Mouse (Mus musculus) adrenal gland, postnatal 14 days (tissue): Measurements from ENCODE around the gene Spef1. TPM values are rescaled to one million over a fixed set of nuclear protein-coding genes. Genes with fewer than 3 reads are reported as not detected.

ENCODE experiments used
- DNase-seq: peaks from one replicate; pipeline ENCODE4 v3.0.0; 2021; ENCODE audit warnings: mixed read lengths
- total RNA-seq: library from RNA; stranded (reverse); gene quantifications from 2 replicates; pipeline ENCODE4 v1.2.3, GENCODE M21; 2021

The Spef1 gene
- total RNA-seq, 1 experiment from 2014 or later, result 7.5 TPM

DNA sequence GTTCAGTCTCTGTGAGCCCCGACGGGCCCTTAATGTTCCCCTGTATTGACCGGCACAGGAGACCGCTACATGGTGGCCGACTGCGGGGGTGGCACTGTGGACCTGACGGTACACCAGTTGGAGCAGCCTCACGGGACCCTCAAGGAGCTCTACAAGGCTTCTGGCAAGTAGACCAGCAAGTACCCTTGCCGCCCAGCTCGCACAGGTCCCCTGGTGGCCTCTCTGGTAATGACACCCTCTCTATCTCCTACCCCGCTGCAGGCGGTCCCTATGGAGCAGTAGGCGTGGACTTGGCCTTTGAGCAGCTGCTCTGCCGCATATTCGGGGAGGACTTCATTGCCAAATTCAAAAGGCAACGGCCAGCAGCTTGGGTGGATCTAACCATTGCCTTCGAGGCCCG, 44.5 kb downstream of the Spef1 start:
- DNase-seq, result peak; percentile 91

DNA sequence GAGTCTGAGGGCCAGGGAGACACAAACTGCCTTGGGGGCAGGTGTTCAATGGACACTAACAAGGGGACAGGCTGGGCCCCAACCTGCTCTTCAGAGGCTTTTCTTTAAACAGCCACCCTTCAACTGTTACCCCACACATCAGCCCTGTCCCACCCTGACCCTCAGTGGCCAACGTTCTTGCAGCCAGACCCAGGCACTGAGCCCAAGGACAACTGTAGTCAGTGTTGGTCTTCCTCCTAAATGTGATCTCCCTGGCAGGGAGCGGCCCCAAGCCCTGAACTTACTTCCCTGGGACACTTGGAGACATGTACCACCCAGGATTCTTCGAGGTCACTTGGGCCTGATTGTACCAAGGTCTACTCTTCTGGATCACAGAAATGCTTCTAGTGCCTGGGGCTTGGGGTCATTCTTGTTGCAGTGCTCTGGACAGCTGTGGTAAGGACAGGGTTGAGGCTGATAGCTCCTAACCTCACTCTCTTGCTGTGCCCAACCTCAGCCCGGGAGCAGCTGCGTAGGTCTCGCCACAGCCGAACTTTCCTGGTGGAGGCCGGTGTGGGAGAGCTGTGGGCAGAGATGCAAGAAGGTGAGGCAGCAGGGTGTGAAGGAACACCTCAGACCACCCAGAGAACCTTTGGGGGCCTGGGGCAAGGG, 45.6 kb downstream of the Spef1 start:
- DNase-seq, result no peak

DNA sequence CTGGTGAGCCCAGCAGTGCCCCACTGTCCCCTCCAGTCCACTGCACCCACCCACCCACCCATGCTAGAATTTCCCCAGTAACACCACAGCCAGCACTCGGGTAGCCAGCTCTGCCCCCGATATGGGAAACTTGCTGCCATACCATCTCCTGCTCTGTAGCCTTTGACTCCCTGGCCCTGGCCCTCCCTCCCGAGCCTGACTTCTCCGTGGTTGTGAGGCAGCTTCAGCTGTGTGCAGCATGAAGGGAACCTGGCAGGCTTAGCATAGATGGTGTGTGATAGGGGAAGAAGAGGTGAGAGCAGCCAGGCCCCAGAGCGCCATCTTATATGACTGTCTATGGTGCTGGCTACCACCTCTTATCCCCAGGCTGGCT, 46.6 kb downstream of the Spef1 start:
- no peak for DNase-seq

DNA sequence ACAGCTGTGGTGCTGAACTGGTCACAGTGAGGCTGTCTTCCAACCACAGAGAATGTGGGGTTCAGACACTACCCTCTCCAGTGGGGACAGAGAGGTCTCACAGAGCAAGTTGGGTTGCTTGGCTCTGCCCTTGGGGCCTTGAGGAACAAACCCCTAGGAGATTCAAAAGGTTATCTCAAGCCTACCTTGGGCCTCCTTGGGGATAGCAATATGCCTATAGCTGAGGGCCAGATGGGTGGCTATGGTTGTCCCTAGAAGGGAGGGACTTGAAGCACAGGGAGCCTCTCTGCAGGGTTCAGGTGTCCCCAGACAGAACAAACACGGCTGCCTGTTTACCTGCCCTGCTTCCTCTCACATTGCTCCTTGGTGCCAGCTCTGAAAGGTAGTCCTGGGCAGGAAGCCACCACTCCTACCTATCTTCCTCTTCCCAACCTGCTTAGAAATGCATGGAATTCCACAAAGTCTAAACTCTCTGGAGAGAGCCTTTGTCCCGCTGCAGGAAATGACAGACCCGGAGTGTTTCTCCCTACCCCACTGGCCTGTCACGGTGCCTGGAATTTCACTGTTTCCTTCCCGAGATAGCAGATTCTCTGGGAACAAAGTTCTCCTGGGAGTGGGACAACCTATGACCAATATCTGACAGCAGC, 47.1 kb downstream of the Spef1 start:
- DNase-seq, result no peak

DNA sequence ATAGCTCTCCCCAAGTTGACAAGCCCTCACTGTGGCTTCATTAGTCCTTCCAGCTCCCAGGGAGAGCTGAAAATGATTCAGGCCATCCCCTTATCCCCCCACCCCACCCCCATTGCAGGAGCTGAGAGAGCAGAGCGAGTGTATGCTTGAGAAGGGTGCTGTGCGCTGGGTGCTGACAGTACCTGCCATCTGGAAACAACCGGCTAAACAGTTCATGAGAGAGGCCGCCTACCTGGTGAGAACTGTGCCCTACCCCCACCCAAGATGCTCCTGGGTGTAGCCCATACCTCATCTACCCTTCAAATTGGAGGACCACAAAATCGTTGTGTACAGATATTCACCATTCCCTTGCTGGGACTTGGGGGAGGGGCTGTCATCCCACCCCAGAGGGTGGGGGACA, 47.8 kb downstream of the Spef1 start:
- DNase-seq, result no peak

DNA sequence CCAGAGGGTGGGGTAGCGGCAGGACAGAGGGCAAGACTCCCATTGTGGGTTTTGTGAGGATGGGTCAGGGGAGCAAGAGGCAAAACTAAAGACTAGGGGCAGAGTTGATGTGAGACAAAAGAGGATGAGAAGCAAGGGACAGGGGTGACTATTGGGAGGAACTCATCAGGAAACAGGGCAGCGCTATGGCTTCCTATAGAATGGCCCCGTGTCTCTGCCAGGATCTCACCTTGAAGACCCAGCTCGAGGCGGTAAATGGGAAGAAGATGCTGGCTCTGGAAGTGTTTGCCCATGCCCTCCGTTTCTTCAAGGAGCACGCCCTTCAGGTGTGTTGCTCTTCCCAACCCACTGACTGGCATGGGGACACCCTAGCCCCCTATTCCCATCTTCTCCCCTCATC, 48.3 kb downstream of the Spef1 start:
- no peak for DNase-seq

DNA sequence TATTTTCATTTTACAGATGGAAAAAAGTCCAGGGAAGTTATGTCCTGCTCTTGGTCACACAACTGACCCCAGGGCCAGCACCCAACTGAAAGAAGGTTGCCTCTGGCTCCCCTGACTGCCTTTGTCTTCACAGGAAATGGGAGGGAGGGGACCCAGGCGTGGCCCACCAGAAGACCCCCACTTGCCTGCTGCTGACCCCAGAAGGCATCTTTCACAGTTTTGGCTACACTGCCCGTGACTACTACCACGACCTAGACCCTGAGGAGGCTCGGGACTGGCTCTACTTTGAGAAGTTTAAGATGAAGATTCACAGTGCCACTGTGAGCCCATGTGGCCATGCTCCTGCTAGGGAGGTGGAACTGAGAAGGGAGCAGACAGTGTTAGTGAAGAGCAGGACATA, 48.8 kb downstream of the Spef1 start:
- DNase-seq, result no peak

DNA sequence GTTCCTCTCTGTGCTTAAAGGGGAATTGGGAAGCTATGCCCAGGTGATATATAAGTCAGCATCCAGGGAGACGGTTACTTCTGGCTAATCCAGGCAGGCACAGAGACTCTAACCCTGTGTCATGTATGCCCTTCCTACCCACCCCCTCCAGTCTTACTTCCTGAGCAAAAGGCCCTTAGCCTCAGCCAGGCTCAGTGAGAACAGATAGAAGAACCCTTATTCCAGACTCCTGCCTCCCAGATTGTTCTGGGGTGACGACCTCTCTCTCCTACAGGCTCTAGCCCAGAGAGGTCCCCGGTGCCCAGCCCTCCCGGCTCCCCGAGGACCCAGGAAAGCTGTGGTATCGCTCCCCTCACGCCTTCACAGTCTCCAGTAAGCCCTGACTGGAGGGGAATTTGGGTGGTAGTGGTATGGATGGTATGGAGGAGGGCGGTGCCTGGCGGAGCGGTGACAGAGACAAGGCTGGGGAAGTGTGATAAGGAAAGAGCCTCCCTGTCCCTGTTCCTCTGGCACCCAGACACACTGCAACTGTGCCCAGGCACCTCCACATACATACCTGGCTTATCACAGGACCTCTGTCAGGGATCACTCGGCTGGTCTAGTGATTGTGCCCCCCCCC, 51.5 kb downstream of the Spef1 start:
- no peak for DNase-seq

DNA sequence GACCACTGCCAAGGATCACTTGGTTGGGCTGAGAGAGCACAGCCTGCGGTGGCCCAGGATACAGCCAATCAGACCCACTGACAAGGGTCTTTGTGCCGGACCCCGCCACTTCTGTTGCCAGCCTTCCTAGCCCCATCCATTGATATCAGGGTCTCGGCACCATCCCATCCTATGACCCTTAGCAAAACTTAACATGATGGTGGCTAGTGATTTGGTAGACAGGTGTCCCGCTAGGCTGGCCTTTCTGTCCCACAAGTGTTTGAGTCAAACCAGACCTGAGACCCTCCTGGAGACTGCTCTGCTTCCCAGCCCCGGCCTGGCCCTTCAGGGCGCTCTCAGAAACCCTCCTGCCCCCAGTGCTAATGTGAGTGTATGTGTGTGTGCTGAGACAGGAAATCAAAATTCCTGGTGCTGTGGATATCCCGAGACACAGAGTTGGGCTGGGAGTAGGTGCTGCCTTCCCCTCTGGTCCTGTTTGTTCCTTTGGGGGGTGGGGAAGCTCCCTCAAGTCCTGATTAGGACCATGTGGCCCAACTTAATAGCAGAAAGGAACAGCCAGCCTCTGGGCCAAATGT, 52.2 kb downstream of the Spef1 start:
- no peak for DNase-seq

DNA sequence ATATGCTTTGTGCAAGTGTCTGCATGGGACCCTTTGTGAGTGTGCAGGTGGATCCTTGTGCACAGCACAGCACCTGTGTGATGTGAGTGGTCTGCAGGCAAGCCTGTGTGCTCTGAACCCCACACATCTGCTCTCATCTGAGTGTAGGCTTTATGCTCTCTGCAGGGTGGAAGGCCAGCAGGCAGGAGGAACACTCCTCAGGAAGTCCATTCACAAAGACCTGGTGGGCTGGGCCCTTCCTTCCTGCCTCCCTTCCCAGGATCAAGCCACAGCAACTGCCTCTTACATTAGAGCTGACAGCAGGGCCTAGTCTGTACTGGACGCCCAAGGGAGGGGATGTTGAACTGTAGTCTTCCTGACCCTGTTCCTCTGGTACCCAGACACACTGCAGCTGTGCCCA, 52.7 kb downstream of the Spef1 start:
- no peak for DNase-seq

DNA sequence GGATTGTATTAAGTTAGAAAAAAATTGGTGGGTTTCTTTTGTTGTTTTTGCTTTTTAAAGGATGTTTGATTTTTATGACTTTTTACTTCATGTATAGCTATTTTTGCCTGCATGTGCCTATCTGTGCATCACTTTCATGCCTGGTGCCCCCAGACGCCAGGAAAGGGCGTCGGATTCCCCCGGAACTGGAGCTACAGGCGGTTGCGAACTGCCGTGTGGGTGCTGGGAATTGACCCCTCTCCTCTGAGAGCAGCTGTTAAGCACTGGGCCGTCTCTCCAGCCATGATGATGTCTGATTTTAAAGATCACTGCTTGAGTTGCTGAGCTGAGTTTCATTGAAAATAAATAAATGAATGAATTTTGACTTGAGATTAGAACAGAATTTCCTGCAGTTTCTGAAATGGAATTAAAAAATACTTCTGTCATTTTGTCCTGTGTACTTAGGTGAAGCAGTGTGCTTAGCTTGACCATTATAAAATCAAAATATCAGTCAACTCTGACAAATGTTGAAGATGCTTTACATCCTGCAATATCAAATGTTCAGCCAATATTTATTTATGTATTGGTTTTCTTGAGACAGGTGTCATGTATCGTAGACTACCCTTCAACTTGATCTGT, 54.0 kb downstream of the Spef1 start, which contains the start of gene Gm11037:
TSS of gene Gm11037 (plus strand) at position 568 of the 618 bp plus-strand sequence.
- DNase-seq, result no peak

DNA sequence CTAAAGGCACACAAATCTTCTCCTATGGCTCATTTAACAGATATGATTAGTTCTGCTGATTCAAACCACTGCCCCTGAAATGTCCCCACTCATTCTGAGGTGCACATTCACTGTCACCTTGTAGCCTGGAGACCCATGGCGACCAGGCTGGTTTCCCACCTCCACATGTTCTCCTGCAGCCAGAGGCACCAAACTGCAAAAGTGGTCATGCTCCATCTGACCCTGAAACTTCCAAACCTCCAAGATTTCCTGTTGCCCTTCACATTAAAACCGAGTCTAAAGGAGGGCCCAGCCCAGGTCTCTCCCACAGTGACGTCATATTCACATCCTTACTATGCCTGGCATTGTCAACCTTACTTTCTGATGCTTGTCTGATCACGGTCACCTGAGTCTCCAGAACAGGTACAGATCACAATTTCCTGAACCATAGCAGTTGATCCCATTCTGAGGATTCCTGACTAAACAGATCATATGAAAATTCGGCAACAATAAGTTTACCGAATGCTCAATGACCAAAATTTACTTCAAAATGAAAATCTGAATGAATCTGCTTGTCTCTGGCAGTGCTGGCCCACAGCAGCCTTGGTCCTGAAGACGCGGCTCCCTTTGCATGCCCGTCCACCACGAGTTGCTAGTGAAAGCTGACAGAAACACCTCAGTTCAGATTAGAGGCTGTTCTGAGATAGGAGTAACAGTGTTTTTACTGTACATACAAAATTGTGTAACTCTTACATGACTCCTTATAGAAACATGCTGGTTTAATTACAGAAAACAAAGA, 54.8 kb downstream of the Spef1 start:
- DNase-seq, result no peak

DNA sequence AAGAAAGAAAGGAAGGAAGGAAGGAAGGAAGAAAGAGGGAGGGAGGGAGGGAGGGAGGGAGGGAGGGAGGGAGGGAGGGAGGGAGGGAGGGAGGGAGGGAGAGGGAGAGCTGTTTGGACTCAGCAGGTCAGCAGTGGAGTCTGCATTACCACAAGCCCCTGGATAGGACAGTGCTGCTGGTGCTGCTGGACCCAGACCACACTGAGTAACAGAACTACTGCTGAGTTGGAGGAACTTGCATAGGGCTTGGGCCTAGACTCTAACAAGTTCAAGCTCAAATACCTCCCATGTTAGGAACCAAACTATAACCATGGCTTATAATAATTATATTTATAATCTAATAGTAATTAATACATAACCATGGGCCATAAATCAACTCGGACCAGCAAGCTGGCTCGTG, 56.2 kb downstream of the Spef1 start:
- DNase-seq, result no peak

DNA sequence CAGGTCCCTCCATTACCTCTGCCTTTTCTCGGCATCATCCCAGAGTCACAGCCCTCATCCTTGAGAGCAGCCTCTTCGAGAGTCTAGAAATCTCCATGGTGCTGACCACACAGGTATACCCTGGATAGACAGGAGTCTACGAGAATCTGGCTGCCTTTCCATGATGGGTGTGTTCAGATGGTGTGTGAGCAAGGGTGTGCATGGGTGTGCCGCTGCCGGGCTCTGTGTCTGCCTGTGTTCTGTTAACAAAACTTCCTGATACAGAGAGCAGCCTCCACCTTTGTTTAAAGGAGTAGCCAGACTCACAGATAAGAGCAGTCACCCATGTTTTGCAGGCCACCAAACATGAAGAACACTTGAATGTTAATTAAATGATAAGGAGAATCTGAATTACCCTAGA, 57.2 kb downstream of the Spef1 start:
- DNase-seq, result no peak

DNA sequence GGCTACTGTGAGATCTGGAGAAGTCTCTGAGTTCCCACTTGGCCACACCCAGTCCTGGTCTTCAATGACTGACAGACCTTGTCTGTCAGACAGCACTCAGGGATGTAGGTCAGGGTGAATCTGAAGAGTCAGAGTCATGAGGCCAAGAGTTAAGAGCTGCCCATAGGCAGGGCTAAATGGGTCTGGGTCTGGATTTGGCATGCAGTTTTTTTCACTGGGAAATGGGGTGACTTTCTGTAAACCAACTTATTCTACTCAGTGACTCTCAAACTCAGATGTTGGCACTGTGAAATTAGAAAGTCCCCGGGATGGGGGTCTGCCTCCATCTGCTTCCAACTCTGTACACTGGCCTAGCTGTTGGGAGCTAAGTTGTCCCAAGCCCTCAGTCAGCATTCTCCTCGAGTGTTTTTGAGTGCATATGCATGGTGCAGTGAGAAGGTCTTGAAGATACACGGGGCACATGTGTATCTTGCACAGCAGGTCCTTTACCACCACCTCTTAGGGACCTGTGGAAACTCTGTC, 58.4 kb downstream of the Spef1 start:
- DNase-seq, result no peak

DNA sequence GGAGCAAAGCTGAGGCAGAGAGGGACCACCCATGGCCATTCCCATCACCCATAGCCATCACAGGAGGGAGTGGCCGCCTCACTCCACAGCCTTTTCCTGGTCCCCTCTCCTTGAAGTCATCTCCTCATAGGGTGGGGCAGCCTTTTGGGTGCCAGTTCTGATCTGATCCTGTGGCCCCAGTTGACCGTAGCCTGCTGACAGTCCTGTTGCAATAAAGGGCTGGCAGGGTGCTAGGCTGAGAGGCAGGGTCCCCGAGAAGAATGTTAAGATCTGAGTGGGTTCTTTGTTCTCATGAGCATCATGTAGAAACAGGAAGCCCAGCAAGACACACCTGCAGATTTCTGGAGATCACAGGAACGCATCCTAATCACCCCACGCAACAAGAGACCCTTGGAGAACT, 58.9 kb downstream of the Spef1 start:
- no peak for DNase-seq

DNA sequence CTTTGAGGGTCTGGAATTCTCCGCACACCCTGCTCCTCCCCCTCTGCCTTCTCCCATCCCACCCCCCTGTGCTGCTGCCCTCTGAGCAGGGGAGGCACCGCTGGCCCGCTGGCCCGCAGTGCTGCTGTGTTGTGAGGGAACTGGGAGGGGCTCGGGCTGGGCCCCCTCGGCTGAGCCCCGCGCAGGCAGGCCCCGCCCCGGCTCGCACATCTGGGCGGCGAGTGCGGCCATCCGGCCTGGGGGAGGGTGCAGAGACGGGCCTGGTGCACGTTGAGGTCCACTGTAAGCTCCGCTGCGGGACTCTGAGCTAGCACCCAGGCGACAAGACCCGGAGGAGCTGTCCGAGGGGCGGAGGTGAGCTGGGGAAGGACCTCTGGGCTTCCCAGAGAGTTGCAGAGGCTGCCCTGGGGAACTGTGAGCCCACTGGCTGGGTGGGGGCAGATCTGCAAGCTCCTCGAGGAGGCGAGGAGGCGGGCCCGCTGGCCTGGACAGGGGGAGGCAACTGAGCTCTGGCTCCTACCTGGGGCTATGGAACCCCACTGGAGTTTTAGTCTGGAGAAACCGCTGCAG, 59.8 kb downstream of the Spef1 start, which contains the start of gene Hspa12b:
TSS of gene Hspa12b (plus strand) at position 120 of the 570 bp plus-strand sequence.
- peak; percentile 70 for DNase-seq

DNA sequence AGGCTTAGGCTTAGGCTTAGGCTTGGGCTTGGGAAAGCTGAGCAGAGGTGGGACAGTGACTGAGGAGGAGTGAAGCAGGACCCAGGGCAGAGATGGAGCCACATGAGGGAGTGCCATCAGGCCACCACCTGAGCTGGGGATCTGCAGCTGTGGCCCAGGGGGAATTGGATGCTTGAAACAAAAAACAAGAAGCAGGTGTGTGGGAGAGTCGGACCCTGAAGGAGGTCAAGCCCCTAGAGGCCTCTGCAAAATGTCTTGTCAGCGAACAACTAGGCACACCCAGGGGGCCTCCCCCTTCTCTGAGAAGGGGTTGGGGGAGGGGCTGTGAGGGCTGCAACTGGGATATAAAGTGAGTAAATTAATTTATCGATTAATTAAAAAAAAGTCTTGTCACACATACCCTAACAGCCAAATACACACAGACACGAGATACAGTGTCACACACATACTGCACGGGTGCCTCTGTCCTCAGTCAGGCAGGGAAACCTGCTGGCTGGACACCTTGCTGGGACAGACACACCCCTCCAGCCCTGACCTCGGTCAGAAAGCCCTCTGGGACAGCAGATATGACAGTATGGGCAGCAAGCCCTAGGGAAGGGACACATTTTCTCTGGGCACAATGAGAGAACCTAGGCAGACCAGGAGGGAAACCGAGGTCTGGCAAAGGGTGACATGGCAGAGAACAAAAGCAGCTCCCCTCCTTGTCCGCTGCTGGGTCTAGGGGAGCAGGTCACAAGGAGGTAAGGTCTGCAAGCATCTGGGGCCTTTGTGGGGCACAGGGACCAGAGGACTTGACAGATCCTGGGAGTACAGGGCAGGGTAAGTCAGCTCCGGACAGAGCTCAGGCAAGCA, 60.9 kb downstream of the Spef1 start:
- no peak for DNase-seq

DNA sequence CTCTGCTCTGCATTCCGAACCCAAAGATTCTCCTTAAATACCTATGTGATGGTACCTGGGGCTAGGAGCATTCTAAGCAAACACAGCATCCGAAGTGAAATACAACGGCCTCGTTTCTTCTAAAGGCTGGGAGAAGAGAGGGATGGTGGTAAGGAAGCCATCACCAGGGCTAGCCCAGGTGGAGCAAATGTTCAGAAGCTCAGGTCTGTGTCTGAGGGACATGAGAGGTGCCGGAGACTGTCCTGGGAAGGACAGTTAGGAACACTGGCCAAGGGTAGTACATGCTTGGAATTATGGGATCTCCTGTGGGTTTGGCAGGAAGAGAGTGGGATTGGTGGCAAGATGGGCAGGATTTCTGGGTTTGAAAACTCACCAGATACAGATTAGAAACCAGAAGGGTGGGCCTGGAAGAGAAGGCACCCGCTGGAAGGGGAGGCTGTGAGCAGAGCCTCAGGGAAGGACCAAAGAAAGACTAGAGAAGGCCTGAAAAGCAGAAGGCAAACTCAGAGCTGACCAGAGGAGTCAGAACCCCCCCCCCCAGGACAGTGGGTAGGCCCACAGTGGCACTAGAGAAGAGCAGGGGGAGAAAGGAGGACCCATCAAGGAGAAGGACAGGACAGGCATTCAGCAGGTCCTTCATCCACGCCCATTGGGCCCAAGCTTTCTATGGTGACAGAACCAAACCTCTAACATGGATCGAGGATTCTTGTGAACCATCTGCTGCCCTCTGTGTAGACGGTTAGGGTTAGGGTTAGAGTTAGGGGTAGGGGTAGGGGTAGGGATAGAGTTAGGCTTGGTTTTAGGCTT, 61.7 kb downstream of the Spef1 start:
- DNase-seq, result no peak

DNA sequence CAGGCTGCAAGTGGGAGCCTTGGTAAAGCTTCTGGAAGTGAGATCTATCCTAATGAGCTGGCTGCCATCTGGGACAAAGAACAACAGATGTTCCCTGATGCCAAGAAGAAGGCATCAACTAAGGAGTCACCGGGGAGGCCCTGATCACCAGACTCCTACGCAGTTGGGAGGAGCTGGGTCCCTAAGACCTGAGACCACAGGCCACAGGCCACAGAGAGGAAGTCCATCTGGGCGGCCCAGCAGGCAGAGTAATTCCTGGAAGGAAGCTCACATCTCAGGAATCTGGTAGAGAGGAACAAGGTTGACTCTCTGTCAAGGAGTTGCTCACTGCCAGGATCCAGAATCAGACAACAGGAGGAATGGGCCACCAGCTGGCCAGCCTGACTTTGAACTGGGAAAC, 62.9 kb downstream of the Spef1 start:
- no peak for DNase-seq
